Mouse (Mus musculus): Measurements from ENCODE around the gene Fbxl13. TPM values are rescaled to one million over a fixed set of nuclear protein-coding genes. Genes with fewer than 3 reads are reported as not detected.
A peak's percentile ranks its signal among the peaks of the same experiment; 100 is the strongest.
"Not testable (repeated sequence)": the region's sequence is repeated elsewhere in the genome, so short reads cannot be mapped to it uniquely, and the experiment has no call there.

Fbxl13 gene
- polyA plus RNA-seq, 1 experiment from 2014 or later: 0.09 TPM

DNA sequence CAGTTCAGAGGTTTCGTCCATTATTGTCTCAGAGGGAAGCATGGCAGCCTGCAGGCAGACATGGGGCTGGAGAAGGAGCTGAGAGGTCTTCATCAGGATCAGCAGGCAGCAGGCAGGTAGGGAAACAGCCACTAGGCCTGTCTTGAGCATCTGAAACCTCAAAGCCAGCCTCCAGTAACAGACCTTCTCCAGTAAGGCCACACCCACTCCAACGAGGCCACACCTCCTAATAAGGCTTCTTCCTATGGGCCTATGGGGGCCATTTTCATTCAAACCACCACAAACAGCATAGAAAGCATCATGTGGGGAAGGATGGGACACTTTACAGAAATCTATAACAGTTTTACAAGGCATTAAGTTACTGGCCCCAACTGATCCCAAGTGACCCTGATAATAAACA lies 5.3 kb upstream of the Fbxl13 start:
- H3K36me3 ChIP-seq (ENCODE audit: poor library complexity, severe bottlenecking): peaks cover 68% of the 10 kb centered on the region
- ATAC-seq: no peak
- peaks cover 17% of the 10 kb centered on the region for H3K4me1 ChIP-seq
- no peak overlapping the region for H3K4me3 ChIP-seq
- H3K27ac ChIP-seq: no peak overlapping the region
- WGBS: 88% methylated on average over 2 of the region's 2 CpGs
- no peaks in the 10 kb centered on the region for H3K9me3 ChIP-seq (replicated peaks)
- H3K27me3 ChIP-seq: no peaks in the 10 kb centered on the region
- H3K9ac ChIP-seq: no peak overlapping the region
- H3K4me2 ChIP-seq: no peak overlapping the region

DNA sequence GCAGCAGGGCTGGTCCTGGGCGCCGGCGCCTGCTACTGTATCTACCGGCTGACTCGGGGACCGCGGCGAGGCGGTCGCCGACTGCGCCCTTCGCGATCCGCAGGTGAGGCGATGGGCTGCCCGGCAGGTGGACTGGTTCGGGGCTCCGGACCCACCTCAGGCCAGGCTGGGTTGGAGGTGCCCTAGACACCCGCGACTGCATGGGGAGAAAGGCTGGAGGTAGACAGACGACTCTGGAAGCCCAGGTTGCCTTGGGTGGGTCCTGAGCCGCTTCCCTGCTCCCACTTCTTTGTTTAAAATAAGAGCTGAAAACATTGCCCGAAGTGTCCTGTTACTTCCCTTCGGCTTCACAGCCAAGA lies 678 bp upstream of the Fbxl13 start:
- WGBS: 0% methylated on average over 25 of the region's 25 CpGs
- peak overlapping the region; percentile 94 for H3K9ac ChIP-seq
- peak overlapping the region; percentile 84 for H3K4me3 ChIP-seq
- peaks cover 24% of the 10 kb centered on the region for H3K4me1 ChIP-seq
- H3K9me3 ChIP-seq (replicated peaks): no peaks in the 10 kb centered on the region
- peak overlapping the region; percentile 88 for H3K4me2 ChIP-seq
- no peaks in the 10 kb centered on the region for H3K27me3 ChIP-seq
- H3K36me3 ChIP-seq (ENCODE audit: poor library complexity, severe bottlenecking): peaks cover 33% of the 10 kb centered on the region
- ATAC-seq: no peak
- peak overlapping the region; percentile 93 for H3K27ac ChIP-seq

DNA sequence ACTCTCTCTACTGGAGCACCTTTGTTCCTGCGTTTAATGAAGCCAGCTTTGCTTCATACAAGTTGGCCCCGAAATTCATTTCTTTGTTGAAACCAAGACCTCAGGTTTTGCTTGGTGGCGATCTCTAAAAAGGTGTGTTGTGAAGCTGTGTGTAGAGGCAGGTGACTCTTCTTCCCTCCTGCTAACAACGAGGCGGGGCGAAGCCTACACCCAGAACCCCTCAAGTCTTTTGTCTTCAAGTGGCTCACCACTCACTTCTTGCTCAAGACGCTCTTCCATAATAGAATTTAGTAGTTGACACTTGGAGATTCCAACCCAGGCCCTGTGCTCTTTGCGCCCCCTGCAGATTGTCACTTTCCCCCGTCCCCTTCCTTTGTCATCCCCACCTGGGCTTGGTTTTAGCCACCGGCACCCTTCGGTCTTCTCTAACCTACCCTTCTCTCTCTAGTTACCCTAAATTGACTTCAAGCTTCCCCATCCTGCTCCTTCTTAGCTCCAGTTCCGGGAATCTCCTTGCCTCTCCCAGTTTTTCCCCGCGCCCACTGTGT lies 469 bp downstream of the Fbxl13 start:
- H3K27me3 ChIP-seq: no peaks in the 10 kb centered on the region
- peaks cover 24% of the 10 kb centered on the region for H3K4me1 ChIP-seq
- H3K27ac ChIP-seq: no peak overlapping the region
- ATAC-seq: peak; percentile 16
- peaks cover 22% of the 10 kb centered on the region for H3K36me3 ChIP-seq (ENCODE audit: poor library complexity, severe bottlenecking)
- WGBS: 11% methylated on average over 14 of the region's 14 CpGs
- peak overlapping the region; percentile 57 for H3K4me2 ChIP-seq
- no peaks in the 10 kb centered on the region for H3K9me3 ChIP-seq (replicated peaks)
- peak overlapping the region; percentile 12; the same call in 1 of the 2 replicates for H3K9ac ChIP-seq
- peak overlapping the region; percentile 84 for H3K4me3 ChIP-seq

DNA sequence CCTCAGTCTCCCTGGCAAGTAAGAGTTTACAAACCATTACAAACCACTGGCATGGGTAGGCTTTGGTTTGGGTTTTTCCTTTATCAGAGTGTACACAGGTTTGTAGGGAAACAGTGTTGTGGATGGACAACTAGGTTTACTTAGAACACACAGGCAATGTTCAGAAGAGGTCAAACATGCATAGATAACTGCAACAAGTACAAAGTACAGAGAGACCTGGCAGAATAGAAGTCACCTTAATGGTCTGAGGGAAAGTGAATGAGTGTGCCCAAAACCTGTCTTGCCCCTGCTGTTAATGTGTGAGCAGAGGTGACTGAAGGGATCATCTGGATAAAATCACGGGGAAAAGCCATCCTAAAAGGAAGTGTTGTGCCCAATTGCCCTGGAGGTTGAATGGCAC lies 1.8 kb downstream of the Fbxl13 start:
- Histone ChIP-seq H3K4me3 (no peak overlapping the region), H3K27me3 (no peaks in the 10 kb centered on the region), H3K36me3 (ENCODE audit: poor library complexity, severe bottlenecking) (peaks cover 8% of the 10 kb centered on the region), H3K9me3 (replicated peaks) (no peaks in the 10 kb centered on the region), H3K9ac (no peak overlapping the region), H3K4me1 (peaks cover 24% of the 10 kb centered on the region), H3K4me2 (no peak overlapping the region), H3K27ac (no peak overlapping the region)
- ATAC-seq: no peak
- WGBS: 30% methylated on average over 1 of the region's 1 CpGs

DNA sequence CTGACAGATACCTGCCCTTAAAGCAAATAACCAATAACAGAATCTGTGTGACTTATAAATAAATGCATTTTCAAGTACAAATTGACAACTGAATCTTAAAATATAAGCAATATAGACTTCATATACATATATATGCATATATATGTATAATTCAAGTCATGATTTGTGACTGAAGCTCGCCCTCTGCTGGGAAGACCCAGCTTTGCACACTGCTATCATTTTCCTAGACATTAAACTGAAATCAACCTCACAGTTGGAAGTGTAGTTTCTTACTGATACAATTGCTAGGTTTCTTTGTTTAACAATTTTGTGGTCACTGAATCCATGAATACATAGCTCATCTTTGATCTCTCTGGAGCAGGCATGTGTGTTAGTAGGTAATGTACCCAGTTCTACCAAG lies 4.5 kb downstream of the Fbxl13 start:
- Histone ChIP-seq H3K4me2 (no peak overlapping the region), H3K27me3 (no peaks in the 10 kb centered on the region), H3K9ac (no peak overlapping the region), H3K27ac (no peak overlapping the region), H3K36me3 (ENCODE audit: poor library complexity, severe bottlenecking) (no peaks in the 10 kb centered on the region), H3K9me3 (replicated peaks) (no peaks in the 10 kb centered on the region), H3K4me1 (peaks cover 6% of the 10 kb centered on the region; the same call in 1 of the 2 replicates), H3K4me3 (no peak overlapping the region)
- 3% methylated on average over 1 of the region's 1 CpGs for WGBS
- no peak for ATAC-seq

DNA sequence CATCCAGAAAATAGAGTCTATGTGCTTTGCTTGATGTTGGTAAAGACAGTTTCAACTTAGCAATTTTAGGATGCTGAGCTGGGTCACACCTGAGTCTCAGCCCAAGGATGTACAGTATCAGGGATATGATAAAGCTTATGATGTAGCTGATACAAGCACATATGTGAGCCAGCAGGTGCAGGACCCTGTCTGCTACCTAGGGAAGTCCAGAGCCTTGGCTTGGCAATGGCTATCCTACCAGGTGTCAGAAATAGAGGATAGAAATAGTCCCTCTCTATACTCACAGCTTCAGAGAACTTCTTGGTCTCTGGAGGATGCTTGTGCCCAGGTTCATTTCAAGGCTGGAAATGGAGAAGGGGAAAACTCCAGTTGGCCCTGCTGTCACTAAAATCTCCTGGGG lies 19.5 kb downstream of the Fbxl13 start:
- no peaks in the 10 kb centered on the region for H3K4me1 ChIP-seq
- no peak overlapping the region for H3K9ac ChIP-seq

DNA sequence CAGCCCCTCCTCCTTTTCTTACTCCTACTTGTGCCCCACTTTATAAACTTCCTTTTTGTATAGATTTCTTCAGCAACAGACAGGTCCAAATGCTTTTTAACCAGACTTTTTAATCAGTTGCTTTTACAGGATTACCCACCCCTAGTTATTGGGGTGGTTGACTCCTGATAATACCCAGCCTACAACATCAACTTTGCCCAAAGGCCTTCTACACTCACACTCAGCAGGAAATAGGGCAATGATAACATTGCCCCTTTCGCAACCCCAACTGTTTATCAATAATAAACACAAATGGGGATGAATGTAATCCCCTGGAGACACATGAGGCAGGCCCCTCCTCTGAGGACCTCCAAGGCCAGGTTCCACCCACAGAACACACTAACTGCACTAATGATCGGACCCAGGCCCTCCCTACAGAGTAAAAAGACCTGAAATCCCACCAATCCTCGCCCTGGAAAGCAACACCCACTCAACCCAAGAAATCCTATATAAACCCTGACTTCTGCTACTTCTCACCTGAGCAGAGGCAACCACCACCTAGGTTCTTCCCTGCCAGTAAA lies 28.9 kb downstream of the Fbxl13 start:
- no peaks in the 10 kb centered on the region for H3K27me3 ChIP-seq
- no peak overlapping the region for H3K4me2 ChIP-seq
- no peaks in the 10 kb centered on the region for H3K9me3 ChIP-seq (replicated peaks)
- ATAC-seq: no peak
- WGBS: 76% methylated on average over 3 of the region's 3 CpGs
- no peaks in the 10 kb centered on the region for H3K4me1 ChIP-seq
- H3K36me3 ChIP-seq (ENCODE audit: poor library complexity, severe bottlenecking): no peaks in the 10 kb centered on the region
- no peak overlapping the region for H3K4me3 ChIP-seq
- H3K9ac ChIP-seq: no peak overlapping the region
- H3K27ac ChIP-seq: no peak overlapping the region

More for the DNA sequence above, 19.5 kb downstream of the Fbxl13 start:
- H3K27ac ChIP-seq: no peak overlapping the region
- no peak for ATAC-seq
- H3K4me3 ChIP-seq: no peak overlapping the region
- H3K9me3 ChIP-seq (replicated peaks): no peaks in the 10 kb centered on the region
- no peaks in the 10 kb centered on the region for H3K36me3 ChIP-seq (ENCODE audit: poor library complexity, severe bottlenecking)
- H3K27me3 ChIP-seq: no peaks in the 10 kb centered on the region
- no peak overlapping the region for H3K4me2 ChIP-seq

DNA sequence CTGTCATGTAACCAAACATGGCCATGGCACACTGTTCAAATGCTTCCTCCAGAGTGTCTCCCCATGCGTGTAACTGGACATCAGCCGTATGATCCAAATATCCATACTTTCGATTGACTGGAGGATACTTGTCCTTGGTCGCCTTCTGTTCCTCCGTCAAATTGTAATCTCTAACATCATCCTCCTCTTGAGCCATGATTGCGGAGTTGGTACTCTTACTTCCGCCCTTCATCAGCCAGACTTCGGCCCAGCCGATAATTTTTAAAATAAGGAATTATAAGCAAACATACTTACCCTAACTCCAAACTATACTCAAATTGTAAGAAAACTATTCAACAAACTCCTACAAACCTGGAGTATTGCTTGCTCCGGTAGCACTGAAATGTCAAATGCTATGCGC lies 31.1 kb downstream of the Fbxl13 start:
- H3K9me3 ChIP-seq (replicated peaks); H3K4me3 ChIP-seq; H3K27ac ChIP-seq; H3K36me3 ChIP-seq (ENCODE audit: poor library complexity, severe bottlenecking); H3K4me1 ChIP-seq; ATAC-seq; H3K4me2 ChIP-seq; H3K27me3 ChIP-seq; H3K9ac ChIP-seq: not testable (repeated sequence)
- 98% methylated on average over 11 of the region's 11 CpGs for WGBS

DNA sequence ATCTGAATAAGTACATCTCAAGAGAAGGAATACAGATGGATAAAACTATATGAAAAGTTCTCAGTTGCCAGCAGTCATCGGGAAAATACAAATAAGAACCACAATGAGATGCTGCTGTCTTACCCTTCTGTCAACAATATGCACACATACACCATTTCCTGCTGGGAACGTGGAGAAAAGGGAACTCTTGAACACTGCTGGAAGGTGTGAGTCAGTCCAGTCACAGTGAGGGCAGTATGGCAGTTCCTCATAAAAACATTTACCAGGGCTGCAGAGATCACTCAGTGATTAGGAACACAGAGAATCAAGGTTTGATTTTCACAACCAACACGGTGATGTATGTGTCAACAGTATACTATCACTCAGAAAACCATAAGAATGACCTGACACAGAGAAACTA lies 34.4 kb downstream of the Fbxl13 start:
- Histone ChIP-seq H3K27me3 (no peaks in the 10 kb centered on the region), H3K4me3 (no peak overlapping the region), H3K36me3 (ENCODE audit: poor library complexity, severe bottlenecking) (no peaks in the 10 kb centered on the region), H3K9ac (no peak overlapping the region), H3K4me1 (no peaks in the 10 kb centered on the region), H3K27ac (no peak overlapping the region), H3K9me3 (replicated peaks) (no peaks in the 10 kb centered on the region), H3K4me2 (no peak overlapping the region)
- ATAC-seq: no peak
- 84% methylated on average over 3 of the region's 3 CpGs for WGBS

DNA sequence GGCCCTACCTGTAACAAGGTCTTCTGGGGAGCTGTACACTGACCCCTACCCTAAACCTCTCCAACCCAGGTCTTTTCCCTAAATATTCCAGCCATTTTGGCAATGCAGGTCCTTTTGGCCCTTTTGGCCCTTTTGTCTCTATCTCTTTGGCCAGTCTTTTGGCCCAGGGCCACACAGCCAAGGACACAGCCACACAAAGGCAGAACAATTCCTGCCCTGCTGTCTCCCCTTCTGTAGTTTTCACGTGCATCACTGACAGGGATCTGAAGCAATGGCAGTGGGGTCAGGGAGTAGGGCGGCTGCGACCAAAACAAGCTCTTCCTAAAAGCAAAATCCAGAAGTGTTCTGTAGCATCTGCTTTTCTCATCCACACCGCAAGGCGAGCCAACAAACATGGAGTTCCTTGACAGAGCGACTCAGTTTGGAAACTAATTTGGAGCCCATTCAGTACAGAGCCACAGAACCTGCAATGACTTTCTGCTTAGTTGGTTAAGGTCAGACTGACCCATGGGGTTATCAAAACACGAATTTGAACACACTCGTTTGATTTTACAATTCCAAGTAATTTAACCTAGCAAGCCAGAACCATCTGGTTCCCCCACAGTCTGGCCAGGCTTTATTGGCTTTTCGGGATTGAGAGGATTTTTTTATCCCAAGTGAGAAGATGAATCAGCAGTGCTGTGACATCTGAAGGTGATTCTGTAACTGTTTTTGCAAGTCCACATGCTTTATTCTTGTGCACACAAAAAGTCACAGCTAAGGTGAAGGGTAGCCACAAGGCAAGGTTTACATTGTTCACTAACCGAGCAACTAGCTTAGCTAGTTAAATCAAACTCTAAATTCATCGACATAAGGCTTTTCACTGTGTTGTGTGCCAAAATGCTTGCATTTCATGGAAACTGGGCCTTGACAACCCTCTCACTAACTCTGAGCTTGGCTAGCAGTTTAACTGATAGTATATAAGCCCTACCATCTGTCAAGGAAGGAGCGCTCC lies 36.8 kb downstream of the Fbxl13 start:
- Histone ChIP-seq H3K9me3 (replicated peaks) (no peaks in the 10 kb centered on the region), H3K9ac (no peak overlapping the region), H3K4me2 (no peak overlapping the region), H3K36me3 (ENCODE audit: poor library complexity, severe bottlenecking) (no peaks in the 10 kb centered on the region), H3K27me3 (no peaks in the 10 kb centered on the region), H3K27ac (peak overlapping the region; percentile 57; the same call in 1 of the 2 replicates), H3K4me3 (no peak overlapping the region), H3K4me1 (no peaks in the 10 kb centered on the region)
- WGBS: 79% methylated on average over 12 of the region's 12 CpGs
- peak; percentile 78; the same call in 1 of the 2 replicates for ATAC-seq

DNA sequence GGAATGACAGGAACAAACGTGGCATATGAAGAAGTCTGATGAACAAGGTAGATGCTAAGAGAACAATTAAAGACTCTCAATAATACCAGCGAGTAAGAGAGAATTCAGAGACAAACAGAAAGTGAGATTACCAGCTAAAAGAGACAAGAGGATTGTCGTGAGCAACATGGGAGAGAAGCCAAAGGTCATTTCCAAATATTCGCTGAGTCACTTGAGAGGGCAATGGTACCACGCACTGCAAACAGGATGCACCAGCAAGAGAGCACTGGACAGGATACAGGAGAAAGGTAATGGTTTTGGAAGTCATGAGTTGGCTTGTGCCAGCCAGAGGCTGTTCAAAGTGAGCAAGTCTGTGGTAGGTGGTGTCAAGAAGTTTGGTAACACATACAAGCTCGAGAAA lies 39.5 kb downstream of the Fbxl13 start:
- H3K4me3 ChIP-seq: no peak overlapping the region
- H3K9me3 ChIP-seq (replicated peaks): no peaks in the 10 kb centered on the region
- H3K27me3 ChIP-seq: no peaks in the 10 kb centered on the region
- no peak overlapping the region for H3K27ac ChIP-seq
- 73% methylated on average over 6 of the region's 6 CpGs for WGBS
- no peaks in the 10 kb centered on the region for H3K36me3 ChIP-seq (ENCODE audit: poor library complexity, severe bottlenecking)
- ATAC-seq: no peak
- H3K4me1 ChIP-seq: no peaks in the 10 kb centered on the region
- no peak overlapping the region for H3K4me2 ChIP-seq
- no peak overlapping the region for H3K9ac ChIP-seq

DNA sequence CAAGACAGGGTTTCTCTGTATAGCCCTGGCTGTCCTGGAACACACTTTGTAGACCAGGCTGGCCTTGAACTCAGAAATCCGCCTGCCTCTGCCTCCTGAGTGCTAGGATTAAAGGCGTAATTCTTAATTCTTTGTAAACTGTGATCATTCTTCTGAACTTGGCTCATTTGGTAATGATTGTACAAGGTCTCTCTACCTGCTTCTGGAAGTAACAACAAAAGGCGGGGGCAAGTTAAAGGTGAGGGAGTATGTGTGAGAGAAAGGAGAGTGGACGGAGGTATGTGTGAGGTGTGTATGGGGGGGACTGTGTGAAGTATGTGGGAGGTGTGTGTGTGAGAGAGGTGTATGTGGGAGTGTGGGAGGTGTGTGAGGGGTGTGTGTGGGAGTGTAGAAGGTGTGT lies 45.5 kb downstream of the Fbxl13 start:
- no peak overlapping the region for H3K9ac ChIP-seq
- no peak for ATAC-seq
- no peaks in the 10 kb centered on the region for H3K9me3 ChIP-seq (replicated peaks)
- no peaks in the 10 kb centered on the region for H3K36me3 ChIP-seq (ENCODE audit: poor library complexity, severe bottlenecking)
- no peak overlapping the region for H3K4me3 ChIP-seq
- no peak overlapping the region for H3K27ac ChIP-seq
- H3K27me3 ChIP-seq: no peaks in the 10 kb centered on the region
- no peaks in the 10 kb centered on the region for H3K4me1 ChIP-seq
- 96% methylated on average over 4 of the region's 4 CpGs for WGBS
- no peak overlapping the region for H3K4me2 ChIP-seq

Measured in forebrain, embryonic 13.5 days (tissue).